Mouse (Mus musculus) retina, postnatal 7 days (tissue): ENCODE data around the gene Chst2.

Experiments
- DNase-seq: peaks from one replicate; pipeline ENCODE4 v3.0.0-alpha.2; 2012; ENCODE audit warnings: low read depth, low spot score

The Chst2 gene

GRCm38 (mm10) chr9:95365882-95366281 lies 40.6 kb downstream of the Chst2 start:
- no peak for DNase-seq

- no peak for DNase-seq
Measured at GRCm38 (mm10) chr9:95353829-95354391, 52.6 kb downstream of the Chst2 start.

- DNase-seq, result no peak
Measured at GRCm38 (mm10) chr9:95351968-95352367, 54.6 kb downstream of the Chst2 start.

GRCm38 (mm10) chr9:95350550-95350949 lies 56.0 kb downstream of the Chst2 start:
- DNase-seq, result no peak
